Mouse (Mus musculus): ENCODE data around the gene Vma21.
A peak's percentile ranks its signal among the peaks of the same experiment; 100 is the strongest.

The Vma21 gene

DNA sequence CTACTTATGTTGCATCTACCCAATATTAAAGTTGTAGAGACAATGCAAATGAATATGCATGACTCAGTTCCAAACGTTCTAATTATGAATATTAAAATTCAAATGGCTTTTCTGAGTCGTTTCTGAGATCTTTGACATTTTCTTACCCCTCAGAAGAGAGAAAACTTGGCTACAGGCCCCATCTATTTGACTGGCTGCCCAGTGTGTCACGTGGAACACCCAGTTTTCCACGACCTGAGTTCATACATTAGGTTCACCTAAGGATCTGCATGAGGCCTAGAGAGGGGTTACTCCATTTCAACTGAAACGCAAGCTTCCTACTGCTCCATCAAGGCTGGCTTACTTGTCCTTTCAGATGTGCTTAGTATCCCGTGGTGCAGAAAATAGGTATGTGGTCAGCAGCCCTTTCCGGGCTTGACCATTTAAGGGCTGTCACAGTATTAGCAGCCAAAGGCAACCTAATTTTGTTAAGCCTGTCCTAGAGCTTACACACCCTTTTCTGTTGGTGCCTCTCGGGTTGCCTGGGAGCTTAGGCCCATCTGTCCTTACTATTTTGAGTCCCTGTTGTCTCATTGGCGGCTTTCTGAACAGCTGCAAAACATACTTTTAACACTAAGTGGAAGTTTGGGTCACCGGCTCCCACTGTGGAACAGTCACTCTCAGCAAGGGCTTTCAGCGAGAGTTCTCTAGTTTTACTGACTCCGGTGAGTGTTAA is at the start of gene Vma21:
Gene Vma21, plus strand, starts transcription at position 294 of the 715 bp plus-strand sequence.
- DNase-seq (ENCODE audit: low read depth) = no peak

- no peak for DNase-seq (ENCODE audit: low read depth)
Measured at GRCm38 (mm10) chrX:71767909-71768308, 47.8 kb upstream of the Vma21 start.

GRCm38 (mm10) chrX:71791106-71791505 is 24.6 kb upstream of the Vma21 start:
- DNase-seq (ENCODE audit: low read depth) = no peak

DNA sequence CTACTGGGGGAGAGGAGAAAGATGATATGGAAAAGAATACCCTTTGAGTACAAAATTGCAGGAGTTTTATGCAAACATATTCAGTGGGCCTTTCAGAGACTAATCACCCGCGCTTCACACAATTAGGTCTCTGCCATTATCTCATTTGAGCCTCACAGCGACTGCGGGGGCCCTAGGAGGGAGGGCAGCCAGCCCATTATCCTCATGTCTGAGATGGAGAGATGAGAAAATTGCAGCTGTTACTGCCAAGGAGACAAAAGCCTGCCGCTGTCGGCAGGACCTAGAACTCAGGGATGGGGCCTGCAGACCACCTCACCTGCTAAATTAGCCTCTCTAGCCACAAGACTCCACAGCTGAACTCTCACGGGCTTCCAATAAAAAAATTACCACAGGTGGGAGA is 18.0 kb upstream of the Vma21 start:
- DNase-seq (ENCODE audit: low read depth) = no peak

DNA sequence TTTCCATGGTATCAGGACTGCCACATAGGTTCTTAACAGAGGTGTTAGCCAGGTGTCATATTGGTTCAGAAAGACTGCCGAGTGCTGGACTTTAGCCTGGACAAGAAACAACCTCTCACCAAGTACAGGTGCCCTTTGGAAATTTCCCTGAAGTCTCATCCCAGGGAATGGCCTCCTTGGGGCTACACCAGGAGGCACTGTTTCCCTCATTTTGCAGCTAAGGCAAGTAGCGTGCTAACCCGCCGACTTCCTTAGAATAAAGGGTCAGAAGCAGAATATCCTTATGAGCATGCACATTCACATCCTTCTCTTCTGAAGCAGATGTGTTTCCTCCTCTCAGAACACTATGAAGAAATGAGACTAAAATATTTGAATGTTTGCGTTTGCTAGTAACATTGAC is 16.8 kb upstream of the Vma21 start:
- no peak for DNase-seq (ENCODE audit: low read depth)

DNA sequence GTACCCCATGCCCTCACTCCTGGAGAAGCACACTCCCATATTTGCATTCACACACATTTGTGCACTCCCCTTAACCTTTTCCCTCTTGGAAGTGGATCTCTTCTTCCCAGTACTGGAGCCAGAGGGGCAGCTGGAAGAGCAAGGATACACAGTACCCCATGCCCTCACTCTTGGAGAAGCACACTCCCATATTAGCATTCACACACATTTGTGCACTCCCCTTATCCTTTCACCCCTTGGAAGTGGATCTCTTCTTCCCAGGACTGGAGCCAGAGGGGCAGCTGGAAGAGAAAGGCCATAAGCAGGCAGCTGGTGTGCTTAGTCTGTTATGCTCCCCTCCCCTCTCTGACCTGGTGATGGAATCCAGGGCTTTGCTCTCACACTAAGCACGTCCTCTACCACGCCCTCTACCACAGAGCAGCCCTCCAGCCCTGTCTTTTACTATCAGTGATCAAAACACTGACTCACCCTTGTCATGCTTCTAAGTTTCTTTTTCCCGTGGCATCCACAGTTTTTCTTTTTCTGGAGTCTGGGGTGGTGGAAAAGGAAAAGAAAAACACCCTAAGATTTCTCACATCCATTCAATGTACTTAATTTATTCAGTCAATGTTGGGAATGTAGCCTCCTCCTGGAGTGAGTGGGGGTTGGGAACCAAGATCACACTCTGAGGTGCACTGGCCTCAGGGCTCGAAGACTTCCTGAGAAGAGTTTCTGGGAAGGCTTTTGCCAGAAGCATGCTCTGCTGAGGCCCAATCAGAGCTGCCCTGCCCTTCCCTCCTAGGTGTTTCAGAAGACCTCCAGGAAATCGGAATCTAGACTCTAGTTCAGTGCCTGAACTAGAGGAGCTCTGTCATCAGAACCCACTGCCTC is 3.5 kb upstream of the Vma21 start:
- DNase-seq (ENCODE audit: low read depth) = no peak

- peak; percentile 87 for DNase-seq (ENCODE audit: low read depth)
Measured at GRCm38 (mm10) chrX:71816401-71816857, 705 bp downstream of the Vma21 start.

- DNase-seq (ENCODE audit: low read depth) = no peak
Measured at GRCm38 (mm10) chrX:71816931-71817361, 1.2 kb downstream of the Vma21 start.

DNA sequence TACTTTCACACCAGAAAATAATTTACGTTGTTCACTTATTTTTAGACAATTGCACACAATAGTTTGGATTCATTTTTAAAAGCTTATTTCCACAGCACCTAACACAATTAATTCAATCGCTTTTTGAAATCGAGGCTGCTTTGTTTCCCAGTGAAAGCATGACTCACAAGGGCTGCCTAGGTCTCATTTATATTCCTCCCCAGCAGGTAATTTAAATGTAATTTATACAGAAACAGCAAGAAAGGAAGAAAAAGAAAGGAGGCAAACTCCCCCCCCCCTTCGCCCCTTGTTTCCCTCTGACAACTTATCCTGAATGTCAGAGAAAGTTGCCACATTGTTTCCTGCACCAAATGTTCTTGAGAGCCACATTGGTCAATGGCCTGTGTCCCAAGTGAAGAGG is 23.2 kb downstream of the Vma21 start:
- no peak for DNase-seq (ENCODE audit: low read depth)

DNA sequence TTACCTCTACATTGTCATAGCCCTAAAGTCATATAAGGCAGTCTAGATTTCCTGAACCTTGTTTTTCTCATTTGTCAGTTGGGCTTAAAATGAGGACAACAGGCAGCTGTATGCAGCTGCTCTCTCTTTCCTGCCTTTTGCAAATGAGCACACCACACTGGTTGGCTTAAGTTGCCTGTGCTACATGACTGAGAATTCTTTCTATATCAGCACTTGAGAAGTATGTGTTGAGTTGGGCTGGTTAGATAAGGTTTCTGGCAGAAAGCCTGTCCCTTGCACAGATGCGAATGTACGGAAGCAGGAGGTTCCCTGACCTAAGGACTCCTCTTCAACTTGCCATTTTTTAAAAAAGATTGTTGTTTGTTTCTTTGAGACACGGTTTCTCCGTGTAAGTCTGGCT is 31.0 kb downstream of the Vma21 start:
- DNase-seq (ENCODE audit: low read depth) = no peak

DNA sequence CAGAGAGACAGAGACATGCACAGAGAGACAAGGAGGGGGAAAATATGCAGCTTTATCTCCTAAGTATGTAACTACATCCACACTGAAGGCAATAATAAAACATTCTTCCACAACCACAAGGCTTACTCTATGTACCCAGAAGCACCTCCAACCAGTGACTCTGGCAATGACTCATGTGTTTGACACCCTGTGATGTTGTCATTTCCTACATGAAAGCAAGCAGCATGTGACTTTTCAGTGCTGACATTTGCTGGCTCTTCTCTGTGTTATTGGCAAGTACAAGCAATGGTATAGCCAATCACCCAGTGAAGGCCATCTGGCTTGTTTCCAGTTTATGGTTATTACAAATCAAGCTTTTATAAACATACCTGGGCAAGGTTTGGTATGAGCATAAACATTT is 38.1 kb downstream of the Vma21 start:
- no peak for DNase-seq (ENCODE audit: low read depth)

Measured in induced T-regulatory cell, adult 2 months (primary cell).